Mouse (Mus musculus) E14TG2a.4 (cell line): ENCODE measurements at regions not wholly inside any gene's neighbourhood (a gene's known extent, or its start where the extent isn't known, plus 50 kb on each side); places are given as distances from the start of the nearest gene placed in this dataset.

Source experiments
- CTCF ChIP-seq: conservative IDR thresholded peaks from 2 replicates; pipeline ENCODE4 v1.5.1; 2014; ENCODE audit warnings: low read length
- POU5F1 ChIP-seq: IDR thresholded peaks from 2 replicates; pipeline ENCODE4 v1.6.1; 2014; ENCODE audit warnings: low read length, borderline replicate concordance

- no peak for TF ChIP-seq CTCF
- TF ChIP-seq POU5F1: no peak
Observed at GRCm38 (mm10) chr12:64114476-64114875, 360.0 kb downstream of the Fscb start.
